Mouse (Mus musculus): ENCODE measurements around the gene Plcb1.

The Plcb1 gene

GRCm38 (mm10) chr2:134914091-134914550 lies 128.3 kb downstream of the Plcb1 start:
- DNase-seq = peak; percentile 32 to 34

DNA sequence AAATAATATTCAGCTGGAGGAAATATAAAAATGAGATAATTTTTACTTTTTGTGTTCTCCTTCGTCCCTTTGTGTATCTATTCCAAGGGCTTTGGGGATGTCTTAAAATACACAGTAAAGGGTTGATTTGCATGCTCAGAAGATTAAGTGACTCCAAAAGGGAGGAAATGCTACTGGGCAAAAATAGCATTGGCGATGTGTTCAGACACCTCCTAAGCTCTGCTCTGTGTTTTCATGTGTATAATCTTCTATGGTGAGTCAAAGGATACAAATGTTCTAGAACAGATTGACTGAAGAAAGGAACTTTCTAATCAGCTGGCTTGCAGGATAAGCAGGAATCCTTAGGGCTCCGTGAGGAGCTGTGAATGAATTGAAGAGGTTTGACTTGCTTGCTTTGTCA lies 129.2 kb downstream of the Plcb1 start:
- no peak for DNase-seq

DNA sequence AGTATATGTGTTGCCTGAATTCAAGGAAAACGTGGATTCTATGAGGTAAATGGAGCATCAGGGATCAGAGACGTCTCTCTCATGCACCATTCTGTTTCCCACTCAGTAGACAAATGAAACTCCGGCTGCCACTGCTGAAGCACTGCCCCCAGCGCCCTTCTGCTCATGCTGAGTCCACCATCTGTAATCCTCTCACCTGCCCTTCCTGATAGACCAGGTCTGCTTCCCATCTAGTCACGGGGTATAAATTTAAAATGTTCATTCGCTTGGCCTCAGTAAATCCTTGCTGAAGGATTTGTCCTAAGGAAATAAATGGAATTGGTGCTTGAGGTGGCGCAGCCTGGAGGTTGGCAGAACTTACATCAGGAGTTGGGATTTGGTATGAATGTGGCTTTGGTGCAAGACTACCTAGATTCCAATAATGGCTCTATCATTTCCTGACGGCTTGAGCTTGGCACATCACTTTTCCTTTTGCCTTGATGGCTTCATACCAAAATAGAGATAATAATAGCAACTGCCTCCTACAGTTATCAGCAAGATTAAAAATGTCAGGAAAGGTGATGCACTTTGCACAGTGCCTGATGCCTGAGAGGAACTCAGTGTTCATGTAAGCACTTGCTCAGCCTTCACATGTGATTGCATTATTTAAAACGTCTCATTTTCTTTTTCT lies 134.9 kb downstream of the Plcb1 start:
- peak; percentile 92 to 94 for DNase-seq

GRCm38 (mm10) chr2:134922636-134923375 lies 136.9 kb downstream of the Plcb1 start:
- no peak for DNase-seq

GRCm38 (mm10) chr2:134924143-134924655 lies 138.3 kb downstream of the Plcb1 start:
- DNase-seq = peak; percentile 21 to 24

GRCm38 (mm10) chr2:134926266-134926665 lies 140.4 kb downstream of the Plcb1 start:
- DNase-seq = no peak

DNA sequence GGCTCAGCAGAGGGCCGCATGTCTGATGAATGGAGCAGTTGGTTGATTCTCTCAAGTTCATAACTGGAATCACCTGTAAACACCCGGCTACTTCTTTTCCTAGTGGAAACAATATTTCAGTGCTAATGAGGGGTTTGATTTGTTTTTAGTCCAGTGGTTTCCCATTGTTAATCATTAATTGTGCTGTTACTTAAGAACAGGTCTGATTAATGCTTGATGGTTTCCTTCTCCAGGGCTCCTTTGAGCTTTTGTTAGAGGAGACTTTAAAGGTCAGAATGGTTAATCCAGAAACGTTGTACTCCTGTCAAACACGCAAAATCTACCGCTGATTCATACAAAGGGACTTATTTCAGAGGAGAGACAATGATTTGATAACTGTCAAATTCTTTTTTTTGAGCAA lies 141.2 kb downstream of the Plcb1 start:
- no peak for DNase-seq

DNA sequence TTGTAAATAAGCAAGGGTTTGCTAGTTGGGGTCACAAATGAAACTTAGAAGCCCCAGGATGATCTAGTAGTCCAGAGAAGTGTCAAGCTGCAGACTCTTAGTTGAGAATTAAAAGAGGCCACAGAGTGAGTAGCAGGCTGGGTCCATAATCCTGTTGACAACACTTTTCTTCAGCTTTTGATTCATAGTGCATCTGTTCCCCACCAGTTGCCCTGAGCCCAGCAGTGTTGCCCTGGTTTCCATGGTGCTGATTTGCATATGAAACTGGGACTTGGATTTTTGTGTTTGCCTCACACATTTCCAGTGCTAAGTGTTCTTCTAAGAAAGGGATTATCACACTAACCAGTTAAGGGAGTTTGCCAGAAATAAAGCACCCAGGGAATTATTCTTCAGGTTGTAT lies 143.6 kb downstream of the Plcb1 start:
- peak; percentile 34 to 45 for DNase-seq

DNA sequence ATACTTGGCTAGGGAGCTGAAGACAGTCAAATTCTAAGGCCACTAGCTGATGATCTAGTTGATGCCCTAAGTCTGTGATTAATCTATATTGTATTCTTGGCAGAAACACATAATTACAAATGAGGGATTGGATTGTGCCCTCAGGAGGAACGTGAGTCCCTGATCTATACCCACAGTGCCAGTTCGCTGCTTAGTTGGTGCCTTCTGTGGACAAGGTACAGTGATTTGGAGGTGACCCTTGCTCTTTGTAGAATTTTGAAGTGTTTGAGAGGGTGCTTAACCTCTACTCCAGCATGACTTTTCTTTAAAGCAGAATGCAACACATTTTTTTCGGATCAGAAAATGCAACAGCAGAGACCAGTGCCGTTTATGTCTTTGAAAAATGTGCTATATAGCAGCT lies 145.1 kb downstream of the Plcb1 start:
- no peak for DNase-seq

- no peak for DNase-seq
Observed at GRCm38 (mm10) chr2:134931756-134932421, 146.0 kb downstream of the Plcb1 start.

GRCm38 (mm10) chr2:134935469-134935868 lies 149.6 kb downstream of the Plcb1 start:
- no peak for DNase-seq

- DNase-seq = peak in 1 of 2 experiments; percentile 26
Observed at GRCm38 (mm10) chr2:134935970-134936649, 150.2 kb downstream of the Plcb1 start.

DNA sequence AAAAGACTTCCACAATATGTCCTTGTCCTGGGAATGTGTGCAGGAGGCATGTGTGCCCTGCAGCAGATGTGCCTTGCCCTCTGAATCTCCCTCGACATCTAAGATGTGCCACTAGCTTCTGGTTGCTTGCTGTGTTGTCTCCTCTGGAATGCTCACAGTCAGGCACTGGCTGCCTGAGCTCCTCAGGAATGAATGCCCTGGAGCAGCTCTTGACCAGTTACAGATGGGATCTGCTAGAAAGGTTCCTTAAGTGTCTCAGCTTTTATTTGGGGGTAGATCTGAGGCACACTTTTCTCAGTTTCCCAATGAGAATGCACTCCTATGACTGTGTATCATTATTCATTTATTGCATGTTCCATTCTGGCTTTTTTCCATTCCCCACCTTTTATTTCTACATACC lies 151.8 kb downstream of the Plcb1 start:
- no peak for DNase-seq

DNA sequence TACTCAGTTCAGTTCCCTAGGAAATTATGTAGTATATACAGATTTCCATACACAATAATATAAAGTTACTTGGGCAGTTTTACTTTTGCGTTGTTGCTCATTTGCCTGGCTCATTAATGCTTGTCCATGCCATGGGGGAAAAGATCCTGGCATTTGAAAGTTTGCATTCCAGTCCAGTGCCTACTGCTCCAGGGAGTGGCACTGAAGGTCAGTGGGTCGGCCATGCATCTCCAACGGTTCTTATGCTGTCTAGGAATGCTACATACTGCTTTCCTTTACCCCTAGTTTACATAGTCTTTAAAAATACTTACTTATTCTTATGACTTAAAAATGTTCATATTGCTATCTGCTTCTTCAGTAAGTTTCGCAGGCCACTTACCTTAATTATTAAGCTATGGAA lies 156.2 kb downstream of the Plcb1 start:
- no peak for DNase-seq

- DNase-seq = peak in 1 of 2 experiments; percentile 39
Observed at GRCm38 (mm10) chr2:134942919-134943318, 157.1 kb downstream of the Plcb1 start.

- no peak for DNase-seq
Observed at GRCm38 (mm10) chr2:134946331-134946730, 160.5 kb downstream of the Plcb1 start.

- peak in 1 of 2 experiments; percentile 43 for DNase-seq
Observed at GRCm38 (mm10) chr2:134946911-134947310, 161.0 kb downstream of the Plcb1 start.

DNA sequence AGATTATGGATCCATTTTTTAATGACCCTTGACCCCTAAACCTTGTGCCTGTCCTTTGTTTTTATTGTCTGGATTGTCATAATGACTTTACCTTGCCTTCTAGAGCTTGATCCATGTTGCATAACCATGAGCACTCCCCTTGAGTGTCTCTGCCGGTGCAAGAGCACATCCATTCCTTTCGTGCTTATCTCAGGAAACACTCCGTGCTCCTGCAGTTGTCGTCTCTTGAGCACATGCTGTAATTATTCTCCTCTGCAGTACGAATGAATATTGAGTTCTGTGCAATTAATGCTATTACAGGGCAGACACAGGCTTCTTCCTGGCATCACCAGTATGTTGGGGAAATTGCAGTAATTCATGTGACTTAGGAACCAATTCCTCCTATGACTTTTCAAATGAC lies 166.2 kb downstream of the Plcb1 start:
- no peak for DNase-seq

DNA sequence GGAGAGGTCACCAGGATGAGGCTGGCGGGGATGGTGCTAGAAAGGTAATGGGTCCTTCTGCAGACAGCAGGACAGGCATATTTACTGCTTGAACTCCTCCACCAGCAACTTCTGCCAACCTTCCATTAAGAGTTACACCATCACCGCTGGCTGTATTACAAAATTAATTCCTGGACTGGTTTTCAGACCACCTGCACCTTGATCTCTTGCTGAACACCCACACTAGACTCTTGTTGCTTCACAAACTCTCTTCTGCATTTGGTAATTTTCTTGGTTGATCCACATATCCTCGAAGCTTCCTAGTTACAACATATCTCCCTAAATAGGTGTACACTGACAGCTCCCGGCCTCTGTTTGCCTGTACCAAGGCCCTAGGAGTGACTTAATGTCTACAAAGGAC lies 170.6 kb downstream of the Plcb1 start:
- no peak for DNase-seq

DNA sequence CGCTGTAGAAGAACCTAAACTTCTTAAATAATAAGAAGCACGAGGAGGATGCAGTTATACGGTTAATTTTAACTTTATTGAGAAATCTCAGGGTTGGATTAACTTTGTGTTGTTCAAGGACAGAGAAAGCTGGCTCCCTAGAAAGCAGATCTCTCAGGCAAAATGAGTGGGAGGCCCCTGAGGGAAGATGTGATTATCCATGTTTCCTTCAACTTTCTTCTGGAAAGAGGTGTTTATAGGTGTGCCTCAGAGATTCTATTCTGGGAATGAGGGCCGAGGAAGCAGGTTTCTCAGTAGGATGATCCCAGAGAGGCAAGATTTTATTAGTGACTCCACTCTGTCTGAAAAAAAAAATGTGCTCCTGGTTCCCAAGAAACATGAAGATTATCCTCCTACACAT lies 180.3 kb downstream of the Plcb1 start:
- no peak for DNase-seq

DNA sequence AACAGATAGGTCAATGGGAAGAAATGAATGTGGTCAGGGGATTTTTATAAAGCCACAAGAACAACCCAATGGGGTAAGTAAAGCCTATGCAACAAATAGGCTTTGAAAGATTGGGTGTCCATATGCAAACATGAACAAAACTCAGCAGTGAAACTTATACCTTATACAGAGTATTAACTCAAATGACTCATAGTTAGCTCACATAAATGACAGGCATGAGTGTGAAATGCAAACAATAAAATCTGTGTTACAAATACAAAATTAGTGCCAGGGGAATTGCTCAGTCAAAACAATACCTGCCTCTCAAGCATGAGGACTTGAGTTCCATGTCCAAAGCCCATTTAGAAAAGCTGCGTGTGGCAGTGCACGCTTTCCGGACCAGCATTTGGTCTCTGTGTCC lies 182.5 kb downstream of the Plcb1 start:
- DNase-seq = no peak

- DNase-seq = no peak
Observed at GRCm38 (mm10) chr2:134972376-134972775, 186.5 kb downstream of the Plcb1 start.

GRCm38 (mm10) chr2:134974711-134975110 lies 188.8 kb downstream of the Plcb1 start:
- DNase-seq = no peak

Measured in cerebellum, postnatal 10 days (tissue).